In the genomic region with DNA sequence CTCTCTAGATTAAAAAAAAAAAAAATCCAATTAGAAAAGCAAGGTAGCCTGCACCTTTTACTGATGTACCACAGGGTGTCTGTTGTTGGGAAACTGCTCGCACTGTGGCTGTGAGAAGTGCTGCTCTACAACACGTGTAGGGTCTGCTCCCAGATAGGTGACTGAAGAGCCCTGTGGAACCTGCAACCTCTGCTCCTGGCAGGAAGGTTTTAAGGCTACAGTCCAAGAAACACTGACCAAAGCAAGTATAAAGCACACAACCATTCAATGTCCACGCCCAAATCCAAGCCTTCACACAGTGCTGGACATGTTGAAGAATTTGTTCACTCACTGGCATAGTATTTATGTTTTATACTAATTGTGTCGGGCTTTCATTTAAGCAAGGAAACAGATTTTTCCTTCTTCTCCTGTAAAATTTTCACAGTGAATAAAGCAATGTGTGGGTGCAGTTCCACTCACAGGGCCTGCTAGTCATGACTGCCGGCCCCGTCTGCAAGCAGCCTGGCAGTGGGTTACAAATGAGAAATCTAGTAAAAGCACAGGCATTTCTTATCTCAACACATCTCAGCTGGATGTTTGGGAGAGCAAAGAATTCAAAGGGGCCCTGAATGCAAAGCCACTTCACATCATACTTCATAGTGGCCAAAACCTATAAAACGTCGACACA, we compare ENCODE assay signal across 19 mouse cellular contexts.
DNase-seq lines count a peak whose midpoint lies in the region; ATAC-seq and TF ChIP-seq lines count a peak whose summit lies in the region.
"Had no signal": no experiment of that assay in that cellular context is flagged by ENCODE, and none has a peak within 500 bp of the region (broad histone marks: within the 10 kb centered on the region; RNA-seq: fewer than 3 reads in every experiment).

No protein-coding gene starts in this region.

- no peak for TF ChIP-seq POLR2A in heart, adult 2 months (IDR thresholded peaks at IDR 0.05; ENCODE audit: insufficient read depth, low read depth, low read length)

- no peak overlapping the region for H3K4me2 ChIP-seq in lung, embryonic 15.5 days
- H3K4me2 ChIP-seq in kidney, postnatal 0 days (ENCODE audit: low read length): no peak overlapping the region
- H3K4me2 ChIP-seq: liver, embryonic 13.5 days; neural tube, embryonic 13.5 days had no signal

- H3K9ac ChIP-seq in heart, adult 2 months (ENCODE audit: low read depth, low read length): no peak overlapping the region
- H3K9ac ChIP-seq in lung, embryonic 15.5 days: no peak overlapping the region
- no peak overlapping the region for H3K9ac ChIP-seq in kidney, postnatal 0 days (ENCODE audit: low read depth, low read length)
- H3K9ac ChIP-seq: liver, embryonic 13.5 days; neural tube, embryonic 13.5 days had no signal

- H3K79me2 ChIP-seq in heart, adult 2 months (replicated peaks; ENCODE audit: control insufficient read depth, insufficient read depth, low read length): no peaks in the 10 kb centered on the region; the same call in 1 of the 2 replicates

- H3K4me1 ChIP-seq in heart, adult 2 months (ENCODE audit: control insufficient read depth, insufficient read depth, low read length): peaks cover 3% of the 10 kb centered on the region; the same call in 1 of the 2 replicates
- H3K4me1 ChIP-seq in lung, embryonic 15.5 days: peaks cover 22% of the 10 kb centered on the region
- peaks cover 16% of the 10 kb centered on the region for H3K4me1 ChIP-seq in kidney, postnatal 0 days (replicated peaks; ENCODE audit: insufficient read depth, low read length)

- DNase-seq in heart, adult 2 months: no peak
- no peak for DNase-seq in heart, postnatal 36 days
- peak; percentile 15 for DNase-seq in kidney, adult 18-20 months
- no peak for DNase-seq in kidney, postnatal 10 days
- DNase-seq in lung, postnatal 14 days: no peak
- DNase-seq in kidney, postnatal 0 days (ENCODE audit: low spot score): peak; percentile 57
- no peak for DNase-seq in adrenal gland, adult 2 months
- DNase-seq: adrenal gland, postnatal 10 days; cerebellum, postnatal 10 days; layer of hippocampus, postnatal 36 days; liver, embryonic 13.5 days; retina, postnatal 1 day; spleen, adult 18-20 months; thymus, postnatal 25 days had no signal

- intact Hi-C loops in heart, adult 2 months (cut with DNase I): no loop called here
- intact Hi-C loops in heart, postnatal 36 days (cut with DNase I): no loop called here

- 53% methylated on average over 8 of the region's 8 CpGs for WGBS in heart, adult 2 months
- 41% methylated on average over 8 of the region's 8 CpGs for WGBS in lung, embryonic 15.5 days
- WGBS in kidney, postnatal 0 days: 62% methylated on average over 8 of the region's 8 CpGs

- no peaks in the 10 kb centered on the region for H3K27me3 ChIP-seq in heart, adult 2 months (ENCODE audit: control insufficient read depth, insufficient read depth, low read length)
- no peaks in the 10 kb centered on the region for H3K27me3 ChIP-seq in lung, embryonic 15.5 days
- H3K27me3 ChIP-seq in kidney, postnatal 0 days (ENCODE audit: insufficient read depth, low read length): no peaks in the 10 kb centered on the region
- H3K27me3 ChIP-seq: liver, embryonic 13.5 days; neural tube, embryonic 13.5 days had no signal

- ATAC-seq in lung, embryonic 15.5 days (ENCODE audit: borderline replicate concordance, extremely low read depth, low FRiP score, low TSS enrichment): no peak
- ATAC-seq in kidney, postnatal 0 days (replicated peaks; ENCODE audit: low FRiP score, low read depth): no peak
- ATAC-seq: midbrain, embryonic 16.5 days had no signal

- peaks cover 22% of the 10 kb centered on the region for H3K36me3 ChIP-seq in heart, adult 2 months (ENCODE audit: control insufficient read depth, insufficient read depth, low read length)
- no peaks in the 10 kb centered on the region for H3K36me3 ChIP-seq in lung, embryonic 15.5 days
- H3K36me3 ChIP-seq in kidney, postnatal 0 days (ENCODE audit: insufficient read depth, low read length): no peaks in the 10 kb centered on the region
- H3K36me3 ChIP-seq: liver, embryonic 13.5 days; neural tube, embryonic 13.5 days had no signal

- no peaks in the 10 kb centered on the region for H3K9me3 ChIP-seq in lung, embryonic 15.5 days
- H3K9me3 ChIP-seq in kidney, postnatal 0 days (replicated peaks; ENCODE audit: low read length): no peaks in the 10 kb centered on the region
- H3K9me3 ChIP-seq: liver, embryonic 13.5 days; neural tube, embryonic 13.5 days had no signal

- TF ChIP-seq EP300 in heart, adult 2 months (IDR thresholded peaks at IDR 0.05; ENCODE audit: insufficient read depth, low read depth, low read length): no peak

- TF ChIP-seq CTCF in heart, adult 2 months (IDR thresholded peaks at IDR 0.05): no peak
- TF ChIP-seq CTCF in kidney, postnatal 0 days (IDR thresholded peaks at IDR 0.05; ENCODE audit: low read depth): no peak

- H3K27ac ChIP-seq in heart, adult 2 months: peak overlapping the region; percentile 43
- peak overlapping the region; percentile 27; the same call in 1 of the 2 replicates for H3K27ac ChIP-seq in lung, embryonic 15.5 days
- H3K27ac ChIP-seq in kidney, postnatal 0 days: peak overlapping the region; percentile 59
- H3K27ac ChIP-seq: liver, embryonic 13.5 days; macrophage had no signal

- no peak overlapping the region for H3K4me3 ChIP-seq in heart, adult 2 months
- H3K4me3 ChIP-seq in lung, embryonic 15.5 days: no peak overlapping the region
- no peak overlapping the region for H3K4me3 ChIP-seq in kidney, postnatal 0 days (replicated peaks; ENCODE audit: low read depth, low read length)
- H3K4me3 ChIP-seq: erythroblast, embryonic 14.5 days; liver, embryonic 13.5 days; neural tube, embryonic 13.5 days had no signal

Comparison
In these comparisons a context has a peak if more than half of its experiments do, and no peak if none do; other contexts are left out.
1. DNase-seq: peak in kidney, adult 18-20 months (single experiment) and kidney, postnatal 0 days (single experiment); none in heart, adult 2 months (0 of 2), heart, postnatal 36 days (0 of 2), kidney, postnatal 10 days (single experiment), lung, postnatal 14 days (single experiment) and adrenal gland, adult 2 months (single experiment).
2. Peak in every context shown above with its lines, with median percentiles within 50 percentile points of each other: H3K27ac ChIP-seq.